In the genomic region with DNA sequence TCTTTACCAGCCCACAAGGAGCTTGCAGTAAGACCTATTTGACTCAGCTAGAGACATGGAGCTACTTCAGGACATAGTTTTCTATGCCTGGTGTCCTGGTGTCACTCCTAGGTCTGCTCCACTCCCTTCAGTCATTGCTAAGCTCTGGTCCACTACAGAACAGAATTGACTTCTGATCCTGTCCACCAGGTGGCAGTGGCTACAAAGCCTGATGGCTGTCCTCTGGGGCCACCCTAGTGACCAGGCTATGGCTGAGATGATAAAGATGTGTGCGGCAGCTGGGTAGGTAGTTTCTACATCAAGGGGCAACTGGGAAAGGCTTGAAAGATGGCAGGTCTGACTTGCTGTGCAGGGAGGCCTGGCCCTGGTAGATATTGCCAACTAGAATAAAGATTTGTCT, we compare ENCODE assay signal across 9 mouse cellular contexts. TPM values are rescaled to one million over a fixed set of nuclear protein-coding genes. Genes with fewer than 3 reads are reported as not detected.
DNase-seq lines count a peak whose midpoint lies in the region; ATAC-seq and TF ChIP-seq lines count a peak whose summit lies in the region.
"Had no signal": no experiment of that assay in that cellular context is flagged by ENCODE, and none has a peak within 500 bp of the region (broad histone marks: within the 10 kb centered on the region; RNA-seq: fewer than 3 reads in every experiment).

No protein-coding gene starts in this region.

- 0 out of 2 replicates have a peak, but pooled peaks cover 3% of the 10 kb centered on the region for H3K4me1 ChIP-seq in intestine, postnatal 0 days (replicated peaks; ENCODE audit: control insufficient read depth, insufficient read depth, low read length)
- no peaks in the 10 kb centered on the region; the same call in 1 of the 2 replicates for H3K4me1 ChIP-seq in liver, adult 2 months (ENCODE audit: control insufficient read depth, insufficient read depth, low read length)
- H3K4me1 ChIP-seq in stomach, embryonic 16.5 days (ENCODE audit: control insufficient read depth, insufficient read depth, low read length) = no peaks in the 10 kb centered on the region; the same call in 1 of the 2 replicates

- no peak overlapping the region for H3K4me3 ChIP-seq in intestine, postnatal 0 days (ENCODE audit: low read depth, low read length)
- H3K4me3 ChIP-seq in liver, adult 2 months (ENCODE audit: insufficient read depth, low read depth, low read length) = no peak overlapping the region
- H3K4me3 ChIP-seq in stomach, embryonic 16.5 days (replicated peaks; ENCODE audit: low read length) = no peak overlapping the region
- H3K4me3 ChIP-seq: embryonic facial prominence, embryonic 15.5 days had no signal

- ATAC-seq in intestine, postnatal 0 days = peak; percentile 41; the same call in 1 of the 2 replicates
- ATAC-seq in stomach, embryonic 16.5 days (ENCODE audit: insufficient read depth, low FRiP score) = peak; percentile 68; the same call in 1 of the 2 replicates

- no peaks in the 10 kb centered on the region for H3K27me3 ChIP-seq in intestine, postnatal 0 days (replicated peaks; ENCODE audit: control insufficient read depth, insufficient read depth, low read length)
- no peaks in the 10 kb centered on the region for H3K27me3 ChIP-seq in liver, adult 2 months (ENCODE audit: control insufficient read depth, insufficient read depth, low read length)
- H3K27me3 ChIP-seq in stomach, embryonic 16.5 days (ENCODE audit: control insufficient read depth, insufficient read depth, low read length) = no peaks in the 10 kb centered on the region
- H3K27me3 ChIP-seq: embryonic facial prominence, embryonic 15.5 days had no signal

- H3K79me2 ChIP-seq in liver, adult 2 months (ENCODE audit: control insufficient read depth, insufficient read depth, low read length) = no peaks in the 10 kb centered on the region

- DNase-seq in urinary bladder, postnatal 14 days (ENCODE audit: low spot score) = peak; percentile 81
- DNase-seq in urinary bladder, adult 2 months (ENCODE audit: low spot score) = no peak
- DNase-seq in cerebellum, adult 9-11 months = peak; percentile 79
- peak; percentile 40 to 44 for DNase-seq in gastrocnemius, adult 8-10 months (ENCODE audit: low spot score in 2 of 2)
- peak; percentile 60 for DNase-seq in liver, adult 2 months (ENCODE audit: extremely low read depth, low read depth, low spot score)
- DNase-seq in naive thymus-derived CD4-positive, alpha-beta T cell, adult 2 months (ENCODE audit: low read depth) = peak; percentile 54

- H3K27ac ChIP-seq in intestine, postnatal 0 days (ENCODE audit: low read depth, low read length) = no peak overlapping the region
- H3K27ac ChIP-seq in liver, adult 2 months (replicated peaks; ENCODE audit: insufficient read depth, low read depth, low read length) = no peak overlapping the region
- no peak overlapping the region for H3K27ac ChIP-seq in stomach, embryonic 16.5 days (ENCODE audit: low read length)
- H3K27ac ChIP-seq: embryonic facial prominence, embryonic 15.5 days had no signal

- no peak overlapping the region for H3K4me2 ChIP-seq in intestine, postnatal 0 days (replicated peaks; ENCODE audit: low read depth)
- H3K4me2 ChIP-seq in stomach, embryonic 16.5 days (ENCODE audit: low read depth, low read length) = no peak overlapping the region
- H3K4me2 ChIP-seq: embryonic facial prominence, embryonic 15.5 days had no signal

- WGBS in intestine, postnatal 0 days = 22% methylated on average over 1 of the region's 1 CpGs
- 12% methylated on average over 1 of the region's 1 CpGs for WGBS in liver, adult 2 months
- 34% methylated on average over 1 of the region's 1 CpGs for WGBS in stomach, embryonic 16.5 days

- H3K9ac ChIP-seq in intestine, postnatal 0 days (ENCODE audit: low read depth, low read length) = no peak overlapping the region
- no peak overlapping the region for H3K9ac ChIP-seq in liver, adult 2 months (ENCODE audit: low read depth, low read length)
- H3K9ac ChIP-seq in stomach, embryonic 16.5 days (ENCODE audit: low read length) = no peak overlapping the region
- H3K9ac ChIP-seq: embryonic facial prominence, embryonic 15.5 days had no signal

- TF ChIP-seq CTCF in intestine, postnatal 0 days (IDR thresholded peaks at IDR 0.05; ENCODE audit: low read depth) = peak; percentile 92
- TF ChIP-seq CTCF in liver, adult 2 months (IDR thresholded peaks at IDR 0.05; ENCODE audit: low read depth, low read length) = peak; percentile 86

- H3K36me3 ChIP-seq in intestine, postnatal 0 days (ENCODE audit: control insufficient read depth, insufficient read depth) = peaks cover 18% of the 10 kb centered on the region
- peaks cover 1% of the 10 kb centered on the region; the same call in 1 of the 2 replicates for H3K36me3 ChIP-seq in liver, adult 2 months (ENCODE audit: control insufficient read depth, insufficient read depth, low read length)
- H3K36me3 ChIP-seq in stomach, embryonic 16.5 days (ENCODE audit: control insufficient read depth, insufficient read depth, low read length) = 0 out of 2 replicates have a peak, but pooled peaks cover 6% of the 10 kb centered on the region

- TF ChIP-seq POLR2A in liver, adult 2 months (IDR thresholded peaks at IDR 0.05; ENCODE audit: extremely low read depth, insufficient read depth, low read length) = no peak

- no peaks in the 10 kb centered on the region for H3K9me3 ChIP-seq in intestine, postnatal 0 days (ENCODE audit: control insufficient read depth)
- no peaks in the 10 kb centered on the region for H3K9me3 ChIP-seq in stomach, embryonic 16.5 days (replicated peaks; ENCODE audit: control insufficient read depth, low read length)
- H3K9me3 ChIP-seq: embryonic facial prominence, embryonic 15.5 days had no signal

RNA-seq across cellular contexts. Expression of a gene that starts 26.5 kb away (rescaled TPM):
- polyA plus RNA-seq in urinary bladder, adult 2 months (2012; rRNA removed) = 0.04 and 0.06 TPM in 2 replicates
- not detected for total RNA-seq in gastrocnemius, adult 8-10 months (2022)
- 0.75 and 0.81 TPM in 2 replicates for polyA plus RNA-seq in intestine, postnatal 0 days (2015; fragmentation: Nextera tagmentation; extraction: Ambion mirVana)
- not detected in 2 replicates for total RNA-seq in liver, adult 2 months (2014; rRNA removed)
- not detected in 2 replicates for polyA plus RNA-seq in liver, adult 2 months (2012; rRNA removed)
- polyA plus RNA-seq in stomach, embryonic 16.5 days (2015; fragmentation: Nextera tagmentation; extraction: Ambion mirVana) = 0.82 and 1.1 TPM in 2 replicates
